Mouse (Mus musculus): ENCODE measurements around the gene Nudt17.
"Not testable (repeated sequence)": the region's sequence is repeated elsewhere in the genome, so short reads cannot be mapped to it uniquely, and the experiment has no call there.

Gene Nudt17

GRCm38 (mm10) chr3:96668424-96669067 is 39.8 kb downstream of the Nudt17 start:
- no peak for DNase-seq

GRCm38 (mm10) chr3:96667316-96667715 is 41.0 kb downstream of the Nudt17 start:
- DNase-seq, result peak; percentile 53 to 66

GRCm38 (mm10) chr3:96666916-96667315 is 41.4 kb downstream of the Nudt17 start:
- no peak for DNase-seq

- not testable (repeated sequence) for DNase-seq
These were observed 42.5 kb downstream of the Nudt17 start for GRCm38 (mm10) chr3:96665732-96666363.

GRCm38 (mm10) chr3:96663432-96664239 is 44.7 kb downstream of the Nudt17 start:
- peak; percentile 90 to 92 for DNase-seq

GRCm38 (mm10) chr3:96662731-96663316 is 45.5 kb downstream of the Nudt17 start:
- DNase-seq, result no peak

GRCm38 (mm10) chr3:96660901-96661300 is 47.5 kb downstream of the Nudt17 start:
- no peak for DNase-seq
